Mouse (Mus musculus): ENCODE results near the gene Gm28308. TPM values are rescaled to one million over a fixed set of nuclear protein-coding genes. Genes with fewer than 3 reads are reported as not detected.

Gene Gm28308
- polyA plus RNA-seq (2012; ENCODE audit: insufficient read depth, low replicate concordance): not detected in 2 replicates

DNA sequence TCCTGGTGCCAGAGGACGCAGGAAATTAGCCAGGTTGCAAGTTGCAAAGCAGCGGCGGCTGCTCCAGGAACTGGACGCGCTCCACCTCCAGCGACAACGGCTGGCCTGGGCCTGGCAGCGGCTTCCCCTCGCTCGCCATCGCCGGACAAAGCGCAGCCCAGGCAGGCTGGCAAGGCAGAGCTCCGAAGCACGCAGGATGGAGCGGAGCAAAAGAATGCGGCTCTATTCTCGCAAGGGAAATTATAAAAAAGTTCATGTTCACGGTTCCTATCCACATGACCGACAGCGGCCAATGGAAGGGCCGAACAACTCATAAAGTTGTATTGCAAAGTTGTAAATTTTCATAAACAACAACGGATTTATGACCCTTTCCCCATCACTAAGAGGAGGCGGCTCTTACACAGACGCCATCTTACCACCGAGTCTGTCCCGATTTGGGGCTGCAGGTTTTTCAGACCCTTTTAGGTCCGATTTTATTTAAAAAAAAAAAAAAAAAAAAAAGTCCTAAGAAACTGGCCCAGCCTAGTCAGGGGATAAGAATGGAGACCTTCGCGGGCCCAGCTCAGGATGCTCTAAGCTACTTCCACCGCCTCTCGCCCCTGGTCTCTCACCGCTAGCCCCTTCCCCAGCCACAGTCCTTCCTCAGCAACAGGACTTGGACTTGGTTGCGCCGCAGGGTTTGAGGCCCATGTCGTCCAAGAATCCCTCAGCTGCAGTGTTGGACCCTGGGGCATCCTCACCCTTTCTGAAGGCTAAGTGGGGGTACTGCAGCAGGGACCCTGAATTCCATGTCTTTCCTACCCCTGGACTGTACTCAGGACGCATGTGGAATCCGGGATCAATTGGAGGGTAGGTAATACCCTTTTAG lies at the start of gene Gm28308, which contains the start of gene Hoxa3:
Gene Gm28308 (minus strand): TSS at position 221 of the 868 bp plus-strand sequence.
Gene Hoxa3 (minus strand): TSS at position 218 of the 868 bp plus-strand sequence.
- Histone ChIP-seq H3K27me3 (replicated peaks) (peaks cover 93% of the 10 kb centered on the region), H3K4me3 (replicated peaks) (peak within 1 kb of the TSS; percentile 97), H3K9me3 (peaks cover 7% of the 10 kb centered on the region; the same call in 1 of the 2 replicates), H3K36me3 (replicated peaks; ENCODE audit: low read length) (no peaks in the 10 kb centered on the region), H3K4me1 (peaks cover 65% of the 10 kb centered on the region)
- TF ChIP-seq FLI1 (IDR thresholded peaks at IDR 0.05; ENCODE audit: low read length) (no peak), GATA1 (IDR thresholded peaks at IDR 0.05; ENCODE audit: borderline replicate concordance, low read length) (no peak)

DNA sequence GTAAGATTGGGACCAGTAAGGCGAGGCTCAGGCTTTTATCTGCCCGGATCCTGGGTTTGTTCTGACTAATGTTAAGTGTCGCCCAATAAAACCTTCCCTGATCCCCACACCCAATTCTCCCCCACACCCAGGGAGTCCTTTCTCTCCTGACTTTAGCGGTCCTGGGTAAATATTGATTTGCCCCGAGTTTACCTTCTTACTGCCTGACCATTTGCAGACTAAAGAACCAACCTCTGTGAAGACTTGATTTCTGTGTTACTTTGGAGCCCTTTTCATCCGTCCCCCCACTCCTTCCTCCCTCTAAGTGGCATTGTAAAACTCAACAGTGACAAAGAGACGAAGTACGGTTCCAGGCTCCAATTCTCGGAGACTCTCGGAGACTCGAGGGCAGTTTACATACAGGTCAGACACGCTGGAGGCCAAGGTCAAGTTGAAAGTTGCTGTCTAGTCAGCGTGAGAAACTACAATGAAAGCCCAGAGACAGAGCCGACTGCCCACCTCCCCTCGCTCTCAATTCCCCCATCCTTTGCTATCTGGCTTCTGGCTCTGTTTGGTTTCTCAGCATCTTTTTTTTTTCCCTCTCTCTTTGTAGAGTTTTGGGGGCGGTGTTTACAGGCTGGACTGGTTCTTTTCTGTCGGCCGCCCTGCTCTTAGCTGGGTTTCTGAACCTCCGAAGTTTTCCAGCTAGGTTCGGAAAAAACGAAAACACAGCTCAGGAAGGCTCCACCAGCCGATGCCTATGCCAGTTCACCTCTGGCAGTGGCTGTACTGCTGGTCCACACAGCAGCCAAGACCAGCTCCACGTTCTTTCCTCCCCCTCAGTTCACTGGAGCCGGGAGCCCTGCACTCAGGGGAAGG lies 49.6 kb upstream of the Gm28308 start:
- TF ChIP-seq FLI1 (IDR thresholded peaks at IDR 0.05; ENCODE audit: low read length) (no peak), GATA1 (IDR thresholded peaks at IDR 0.05; ENCODE audit: borderline replicate concordance, low read length) (no peak)
- Histone ChIP-seq H3K27me3 (replicated peaks) (peaks cover 97% of the 10 kb centered on the region), H3K36me3 (replicated peaks; ENCODE audit: low read length) (no peaks in the 10 kb centered on the region), H3K4me1 (peaks cover 49% of the 10 kb centered on the region), H3K4me3 (replicated peaks) (peak overlapping the region; percentile 55), H3K9me3 (peaks cover 7% of the 10 kb centered on the region; the same call in 1 of the 2 replicates)

DNA sequence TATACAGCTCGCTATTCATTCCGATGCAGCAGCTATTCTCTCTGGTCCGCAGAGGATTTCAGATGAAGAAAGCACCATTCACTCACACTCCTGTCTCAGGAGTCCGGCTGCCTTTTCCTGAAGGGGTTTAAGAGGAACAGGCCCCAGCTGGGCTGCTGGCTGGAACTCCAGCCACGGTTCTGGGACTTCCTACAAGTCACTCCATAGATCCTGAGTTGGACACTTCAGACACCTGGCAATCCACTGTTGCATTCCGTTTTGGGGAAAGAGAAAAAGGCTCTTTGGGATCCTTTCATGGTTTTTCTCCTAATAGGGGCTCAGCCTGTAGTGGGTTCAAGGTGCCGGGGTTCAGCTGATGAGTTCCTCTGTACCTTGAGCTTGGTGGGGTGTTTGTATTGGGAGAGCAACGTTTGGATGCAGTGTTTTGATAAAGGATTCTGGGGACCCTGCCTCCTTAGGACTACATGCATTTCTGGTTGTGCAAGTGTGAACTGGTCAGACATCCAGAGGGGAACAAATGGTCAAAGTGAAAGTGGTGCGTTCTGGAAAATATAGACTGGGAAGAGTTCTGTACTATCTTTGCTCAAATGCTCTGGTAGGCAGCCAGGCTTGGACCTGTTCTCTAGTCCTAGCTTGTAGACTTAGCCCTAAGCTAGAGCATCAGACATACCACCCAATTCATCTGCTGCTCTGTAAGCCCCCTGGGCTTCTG lies 48.8 kb upstream of the Gm28308 start:
- Histone ChIP-seq H3K36me3 (replicated peaks; ENCODE audit: low read length) (no peaks in the 10 kb centered on the region), H3K4me1 (peaks cover 49% of the 10 kb centered on the region), H3K4me3 (replicated peaks) (peak overlapping the region; percentile 55), H3K9me3 (peaks cover 7% of the 10 kb centered on the region; the same call in 1 of the 2 replicates), H3K27me3 (replicated peaks) (peaks cover 96% of the 10 kb centered on the region)
- no peak for TF ChIP-seq FLI1 (IDR thresholded peaks at IDR 0.05; ENCODE audit: low read length)
- TF ChIP-seq GATA1 (IDR thresholded peaks at IDR 0.05; ENCODE audit: borderline replicate concordance, low read length): no peak

DNA sequence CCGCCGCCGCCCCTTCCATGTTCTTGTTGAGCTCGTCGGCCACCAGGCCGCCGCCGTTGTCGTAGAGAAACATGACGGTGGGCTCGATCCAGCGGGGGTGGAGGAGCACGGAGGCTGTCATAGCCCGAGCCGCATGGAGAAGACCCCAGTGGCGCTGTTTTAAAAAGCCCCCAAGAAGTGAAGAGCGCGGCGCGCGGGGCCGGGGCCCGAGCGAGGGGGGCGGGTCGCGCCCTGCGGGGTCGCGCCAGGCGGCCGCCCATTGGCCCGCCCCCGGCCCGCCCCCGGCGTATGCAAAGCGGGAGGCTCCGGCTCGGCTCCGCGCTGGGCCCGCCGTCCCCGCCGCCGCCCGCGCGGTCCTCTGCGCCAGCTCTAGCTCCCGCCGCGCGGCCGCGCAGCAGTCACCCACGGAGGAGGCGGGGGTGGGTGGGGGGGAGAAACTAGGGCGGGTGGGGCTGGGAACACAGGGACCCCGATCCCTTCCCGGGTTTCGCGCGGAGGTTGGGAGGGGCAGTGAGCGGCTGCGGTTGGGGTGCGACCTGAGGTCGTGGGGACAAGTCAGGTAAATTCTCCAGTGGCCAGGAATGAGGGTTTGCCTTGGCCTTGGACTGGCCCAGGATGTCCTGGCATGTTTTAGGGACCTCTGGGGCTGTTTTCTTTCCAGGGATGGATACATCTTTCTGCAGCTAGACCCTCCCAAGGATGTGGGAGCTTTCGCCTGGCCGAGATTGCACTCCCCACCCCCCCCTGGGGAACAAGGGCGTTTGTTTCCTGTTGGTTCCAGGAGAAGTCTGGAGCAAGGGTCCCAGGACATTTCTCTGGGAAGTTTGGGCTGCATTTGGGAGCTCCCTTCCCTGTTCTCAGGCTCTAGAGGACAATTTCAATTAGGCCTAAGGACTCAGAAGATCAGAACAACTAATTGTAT lies 47.8 kb upstream of the Gm28308 start, which contains the start of gene Hoxa13:
Gene Hoxa13 (minus strand): TSS at position 227 of the 922 bp plus-strand sequence.
- Histone ChIP-seq H3K4me3 (replicated peaks) (peak within 1 kb of the TSS; percentile 87), H3K36me3 (replicated peaks; ENCODE audit: low read length) (no peaks in the 10 kb centered on the region), H3K27me3 (replicated peaks) (peaks cover 94% of the 10 kb centered on the region), H3K4me1 (peaks cover 45% of the 10 kb centered on the region), H3K9me3 (peaks cover 7% of the 10 kb centered on the region; the same call in 1 of the 2 replicates)
- TF ChIP-seq FLI1 (IDR thresholded peaks at IDR 0.05; ENCODE audit: low read length) (no peak), GATA1 (IDR thresholded peaks at IDR 0.05; ENCODE audit: borderline replicate concordance, low read length) (no peak)

DNA sequence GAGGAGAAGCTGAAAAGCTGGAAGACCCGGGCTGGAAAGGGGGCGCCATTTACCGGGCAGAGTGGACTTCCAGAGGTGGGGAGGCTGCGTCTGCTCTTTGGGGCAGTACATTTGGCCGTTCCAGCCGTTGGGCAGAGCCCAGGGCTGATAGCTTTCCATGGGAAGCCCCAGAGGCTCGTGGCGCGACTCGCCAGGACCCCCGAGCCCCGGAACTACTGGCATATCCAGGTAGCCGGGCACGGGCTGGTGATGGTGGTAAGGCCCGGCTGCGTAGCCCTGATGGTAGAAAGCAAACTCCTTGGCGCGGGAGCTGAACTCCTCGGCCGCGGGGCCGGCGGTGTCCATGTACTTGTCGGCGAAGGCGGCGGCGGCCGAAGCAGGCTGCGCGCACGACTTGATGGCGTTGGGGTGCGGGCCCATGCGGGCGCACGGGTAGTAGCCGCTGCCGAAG lies 46.7 kb upstream of the Gm28308 start:
- TF ChIP-seq GATA1 (IDR thresholded peaks at IDR 0.05; ENCODE audit: borderline replicate concordance, low read length) (no peak), FLI1 (IDR thresholded peaks at IDR 0.05; ENCODE audit: low read length) (no peak)
- Histone ChIP-seq H3K4me3 (replicated peaks) (peak overlapping the region; percentile 70), H3K27me3 (replicated peaks) (peaks cover 91% of the 10 kb centered on the region), H3K4me1 (peaks cover 38% of the 10 kb centered on the region), H3K9me3 (no peaks in the 10 kb centered on the region), H3K36me3 (replicated peaks; ENCODE audit: low read length) (no peaks in the 10 kb centered on the region)

DNA sequence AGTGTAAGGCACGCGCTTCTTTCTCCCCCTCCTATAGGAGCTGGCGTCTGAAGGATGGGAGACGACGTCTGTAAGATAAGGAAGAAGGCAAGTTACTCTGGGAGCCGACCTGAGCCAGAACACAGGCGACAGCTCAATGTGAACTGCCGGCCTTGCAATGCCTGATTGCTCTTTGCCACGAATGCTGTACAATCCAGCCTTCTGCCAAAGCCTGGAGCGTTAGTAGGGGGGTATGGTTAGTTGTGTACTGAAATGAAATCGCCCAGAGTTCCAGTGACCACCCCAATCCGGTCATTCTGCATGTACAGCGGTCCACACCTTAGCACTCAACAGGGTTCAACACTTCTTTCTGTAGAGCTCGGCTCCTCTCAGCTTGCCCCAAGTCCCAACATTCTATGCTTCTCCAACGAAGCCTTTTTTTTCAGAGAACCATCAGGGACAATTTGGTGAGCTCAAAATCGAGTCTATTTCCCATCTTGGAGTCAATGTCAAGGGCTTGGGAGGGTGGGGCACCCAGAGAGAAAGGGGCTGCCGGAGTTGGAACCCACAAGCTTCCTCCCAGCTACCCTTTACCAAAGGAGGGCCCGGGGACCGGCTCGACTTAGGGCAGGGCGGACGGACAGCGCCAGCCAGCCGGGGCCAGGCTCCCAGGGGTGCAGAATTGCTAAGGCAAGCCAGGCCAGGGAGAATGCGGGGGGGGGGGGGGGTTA lies 46.1 kb upstream of the Gm28308 start:
- Histone ChIP-seq H3K9me3 (no peaks in the 10 kb centered on the region), H3K27me3 (replicated peaks) (peaks cover 89% of the 10 kb centered on the region), H3K4me1 (peaks cover 39% of the 10 kb centered on the region), H3K4me3 (replicated peaks) (no peak overlapping the region), H3K36me3 (replicated peaks; ENCODE audit: low read length) (no peaks in the 10 kb centered on the region)
- no peak for TF ChIP-seq FLI1 (IDR thresholded peaks at IDR 0.05; ENCODE audit: low read length)

DNA sequence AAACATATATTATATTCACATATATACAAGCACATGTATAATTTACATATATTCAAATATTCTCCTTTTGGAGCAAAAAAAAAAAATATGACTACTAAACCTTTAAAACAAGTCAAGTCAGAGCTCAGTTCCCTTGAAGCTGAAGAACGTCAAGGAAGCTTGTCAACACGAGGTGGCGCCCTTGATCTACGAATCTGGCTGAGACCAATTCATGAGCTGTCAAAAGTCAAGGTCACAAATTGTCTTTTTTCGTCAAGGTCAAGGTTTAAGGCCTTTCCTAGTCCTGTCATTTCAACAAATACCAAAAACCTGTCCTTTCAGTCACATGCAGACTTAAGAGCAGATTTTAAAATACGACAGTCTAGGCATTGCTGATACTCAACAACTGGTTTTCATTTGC lies 43.8 kb upstream of the Gm28308 start:
- peaks cover 89% of the 10 kb centered on the region for H3K27me3 ChIP-seq (replicated peaks)
- no peaks in the 10 kb centered on the region for H3K36me3 ChIP-seq (replicated peaks; ENCODE audit: low read length)
- peaks cover 45% of the 10 kb centered on the region for H3K4me1 ChIP-seq
- 0 out of 2 replicates have a peak, but pooled peaks cover 14% of the 10 kb centered on the region for H3K9me3 ChIP-seq
- H3K4me3 ChIP-seq (replicated peaks): no peak overlapping the region
- TF ChIP-seq GATA1 (IDR thresholded peaks at IDR 0.05; ENCODE audit: borderline replicate concordance, low read length) (no peak), FLI1 (IDR thresholded peaks at IDR 0.05; ENCODE audit: low read length) (no peak)
